In the genomic region with DNA sequence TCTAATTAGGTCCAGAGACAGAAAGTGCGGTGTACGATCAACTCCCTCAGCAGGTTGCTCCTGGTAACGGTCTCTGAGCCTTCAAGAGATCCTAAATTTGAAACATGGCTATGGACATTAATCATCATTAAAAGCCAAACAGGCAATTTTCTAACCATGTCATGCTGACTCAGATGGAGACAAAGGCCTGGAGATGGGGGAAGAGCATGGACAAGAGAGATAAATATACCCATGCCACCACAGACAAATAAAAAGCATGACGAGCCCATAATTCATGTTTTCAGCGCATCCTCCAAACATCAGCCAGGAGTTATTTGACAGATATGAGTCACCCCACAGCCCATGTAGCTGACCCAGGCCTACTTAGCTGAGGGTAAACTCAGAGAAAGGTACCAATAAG, we compare ENCODE assay signal across 23 mouse cellular contexts.
DNase-seq lines count a peak whose midpoint lies in the region; ATAC-seq and TF ChIP-seq lines count a peak whose summit lies in the region.
"Had no signal": no experiment of that assay in that cellular context is flagged by ENCODE, and none has a peak within 500 bp of the region (broad histone marks: within the 10 kb centered on the region; RNA-seq: fewer than 3 reads in every experiment).

No protein-coding gene starts in this region.

- no peaks in the 10 kb centered on the region for H3K79me3 ChIP-seq in C2C12 (ENCODE audit: low read depth)

- no peak overlapping the region for H3K4me3 ChIP-seq in heart, postnatal 0 days (ENCODE audit: low read depth, low read length)
- no peak overlapping the region for H3K4me3 ChIP-seq in layer of hippocampus, adult 2 months
- H3K4me3 ChIP-seq in C2C12 (ENCODE audit: insufficient read depth, poor library complexity, severe bottlenecking), result no peak overlapping the region
- H3K4me3 ChIP-seq: forebrain, embryonic 10.5 days; limb, embryonic 13.5 days; liver, embryonic 12.5 days; neural tube, embryonic 12.5 days had no signal

- no peak overlapping the region for H3K4me2 ChIP-seq in heart, postnatal 0 days (ENCODE audit: low read depth, low read length)
- H3K4me2 ChIP-seq: limb, embryonic 13.5 days; liver, embryonic 12.5 days; neural tube, embryonic 12.5 days had no signal

- TF ChIP-seq CTCF in heart, postnatal 0 days (IDR thresholded peaks at IDR 0.05; ENCODE audit: low read depth), result no peak
- no peak for TF ChIP-seq CTCF in layer of hippocampus, adult 2 months (conservative IDR thresholded peaks at IDR 0.05)
- TF ChIP-seq CTCF in C2C12 (IDR thresholded peaks at IDR 0.05; ENCODE audit: control insufficient read depth, insufficient read depth, insufficient read length), result no peak

- DNase-seq in heart, postnatal 0 days (ENCODE audit: low spot score), result no peak
- no peak for DNase-seq in heart, adult 11 months
- no peak for DNase-seq in layer of hippocampus, adult 2 months (ENCODE audit: low spot score in 2 of 2)
- no peak for DNase-seq in layer of hippocampus, adult 9-11 months
- DNase-seq in 3T3-L1 (ENCODE audit: low read depth, low spot score), result peak; percentile 67
- no peak for DNase-seq in gastrocnemius, postnatal 25 days
- no peak for DNase-seq in c-Kit-positive CD71-positive TER-119-positive erythroid progenitor cells, embryonic 14.5 days (ENCODE audit: low spot score)
- DNase-seq: adrenal gland, postnatal 36 days; cerebellum, adult 11 months; cerebellum, adult 9-11 months; heart, adult 18-20 months; kidney, postnatal 36 days; lung, adult 18-20 months; lung, postnatal 10 days; right cerebral cortex, adult 18-20 months; right cerebral cortex, postnatal 4 days; thymus, postnatal 14 days had no signal

- no peaks in the 10 kb centered on the region for H3K9me3 ChIP-seq in heart, postnatal 0 days (replicated peaks; ENCODE audit: control insufficient read depth, low read length)
- H3K9me3 ChIP-seq: forebrain, embryonic 10.5 days; limb, embryonic 13.5 days; liver, embryonic 12.5 days; neural tube, embryonic 12.5 days had no signal

- H3K27me3 ChIP-seq in heart, postnatal 0 days (ENCODE audit: control insufficient read depth, insufficient read depth, low read length), result no peaks in the 10 kb centered on the region
- H3K27me3 ChIP-seq in C2C12 (ENCODE audit: control insufficient read depth, insufficient read depth, insufficient read length), result no peaks in the 10 kb centered on the region
- H3K27me3 ChIP-seq: liver, embryonic 12.5 days; neural tube, embryonic 12.5 days had no signal

- TF ChIP-seq EP300 in heart, postnatal 0 days (IDR thresholded peaks at IDR 0.05; ENCODE audit: low read depth), result no peak

- no peak for ATAC-seq in heart, postnatal 0 days (ENCODE audit: insufficient read depth, low read depth)
- ATAC-seq: intestine, embryonic 16.5 days; liver, embryonic 12.5 days had no signal

- H3K36me3 ChIP-seq in heart, postnatal 0 days (replicated peaks; ENCODE audit: control insufficient read depth, insufficient read depth, low read length), result no peaks in the 10 kb centered on the region
- no peaks in the 10 kb centered on the region for H3K36me3 ChIP-seq in C2C12 (ENCODE audit: control insufficient read depth, insufficient read depth)
- H3K36me3 ChIP-seq: limb, embryonic 13.5 days; liver, embryonic 12.5 days; neural tube, embryonic 12.5 days had no signal

- peaks cover 63% of the 10 kb centered on the region for H3K4me1 ChIP-seq in heart, postnatal 0 days (ENCODE audit: control insufficient read depth, insufficient read depth)

- 93% methylated on average over 5 of the region's 5 CpGs for WGBS in heart, postnatal 0 days

- H3K27ac ChIP-seq in heart, postnatal 0 days (ENCODE audit: low read depth), result peak overlapping the region; percentile 77; the same call in 1 of the 2 replicates
- H3K27ac ChIP-seq in layer of hippocampus, adult 2 months, result peak overlapping the region; percentile 51; the same call in 1 of the 2 replicates
- H3K27ac ChIP-seq: forebrain, embryonic 10.5 days; limb, embryonic 13.5 days; liver, embryonic 12.5 days; neural tube, embryonic 12.5 days had no signal

- no peaks in the 10 kb centered on the region for H3K79me2 ChIP-seq in C2C12 (ENCODE audit: control insufficient read depth, insufficient read depth)

- H3ac ChIP-seq in C2C12 (ENCODE audit: control insufficient read depth, insufficient read length, low read depth), result no peak overlapping the region

- H3K9ac ChIP-seq in heart, postnatal 0 days (replicated peaks; ENCODE audit: low read depth, low read length), result no peak overlapping the region
- H3K9ac ChIP-seq: limb, embryonic 13.5 days; liver, embryonic 12.5 days; neural tube, embryonic 12.5 days had no signal

TF ChIP-seq in C2C12, 6 proteins besides CTCF, POLR2A, EP300 and RAD21:
- TF ChIP-seq MAX (IDR thresholded peaks at IDR 0.05) (peak; percentile 31), FOSL1 (IDR thresholded peaks at IDR 0.05; ENCODE audit: insufficient read depth, low read length, poor library complexity, severe bottlenecking) (peak; percentile 99), CEBPB (IDR thresholded peaks at IDR 0.05; ENCODE audit: low read depth) (no peak), MYOG (IDR thresholded peaks at IDR 0.05; ENCODE audit: control insufficient read depth, extremely low read depth, insufficient read length) (no peak), MYOD1 (IDR thresholded peaks at IDR 0.05; ENCODE audit: control insufficient read depth, insufficient read length, low read depth) (peak; percentile 55), USF1 (IDR thresholded peaks at IDR 0.05; ENCODE audit: low read depth) (no peak)
